Mouse (Mus musculus) embryo, embryonic 10.5 days (tissue): ENCODE results near the gene C2cd5.
"Not testable (repeated sequence)": the region's sequence is repeated elsewhere in the genome, so short reads cannot be mapped to it uniquely, and the experiment has no call there.

Experiments
- DNase-seq: peaks from one replicate; pipeline ENCODE4 v3.0.0-alpha.2; 2015; ENCODE audit warnings: low spot score

The C2cd5 gene

DNA sequence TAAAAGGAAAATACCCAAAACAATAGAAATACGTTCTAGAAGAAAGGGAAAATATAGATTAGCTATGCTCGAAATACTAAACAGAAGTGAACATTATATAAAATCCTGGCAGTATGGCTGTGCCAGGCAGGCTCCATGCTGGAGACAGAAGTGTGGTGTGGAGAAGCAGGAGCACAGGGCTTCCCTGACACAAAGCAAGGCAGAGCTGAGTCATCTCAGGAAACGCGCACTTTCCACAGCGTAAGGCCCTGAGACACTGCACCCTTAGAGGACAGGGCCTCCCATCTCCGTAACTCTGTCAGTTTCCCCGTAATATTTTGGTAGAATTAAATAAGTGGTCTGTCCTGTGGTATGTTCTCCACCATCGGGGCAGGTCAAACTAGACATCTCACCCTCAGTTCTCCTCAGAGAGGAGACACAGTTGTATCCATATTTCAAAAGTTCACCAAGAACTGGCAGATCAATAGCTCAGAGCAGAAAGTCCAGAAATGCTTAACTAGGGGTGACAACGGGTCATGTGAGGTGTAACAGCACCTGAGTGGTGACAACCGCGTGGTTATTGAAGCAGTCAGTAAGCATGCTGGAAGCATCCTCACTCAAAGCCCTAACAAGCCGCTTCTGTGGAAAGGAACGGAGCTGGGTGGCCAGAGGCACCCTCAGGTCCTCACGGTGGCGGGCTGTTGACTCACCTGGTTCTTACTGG is 87.3 kb downstream of the C2cd5 start:
- no peak for DNase-seq

DNA sequence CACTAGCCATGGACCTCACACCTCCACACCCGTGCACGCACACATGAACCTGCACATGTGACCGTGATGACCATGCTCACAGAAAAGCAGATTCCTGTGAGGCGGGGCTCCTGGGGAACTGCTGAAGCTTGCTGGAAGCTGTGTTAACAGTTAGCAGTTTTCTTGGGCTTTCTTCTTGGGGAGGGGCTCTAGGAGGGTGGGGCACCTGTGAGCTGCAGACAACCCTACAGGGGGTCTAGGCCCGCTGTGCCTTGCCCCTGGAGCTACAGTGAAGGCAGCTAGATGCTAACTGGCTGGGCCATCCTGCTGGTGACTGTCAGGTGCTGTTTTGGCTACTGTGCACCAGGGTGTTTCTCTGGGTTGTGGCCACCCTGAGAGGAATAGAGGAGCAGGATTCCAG is 91.1 kb downstream of the C2cd5 start:
- no peak for DNase-seq

DNA sequence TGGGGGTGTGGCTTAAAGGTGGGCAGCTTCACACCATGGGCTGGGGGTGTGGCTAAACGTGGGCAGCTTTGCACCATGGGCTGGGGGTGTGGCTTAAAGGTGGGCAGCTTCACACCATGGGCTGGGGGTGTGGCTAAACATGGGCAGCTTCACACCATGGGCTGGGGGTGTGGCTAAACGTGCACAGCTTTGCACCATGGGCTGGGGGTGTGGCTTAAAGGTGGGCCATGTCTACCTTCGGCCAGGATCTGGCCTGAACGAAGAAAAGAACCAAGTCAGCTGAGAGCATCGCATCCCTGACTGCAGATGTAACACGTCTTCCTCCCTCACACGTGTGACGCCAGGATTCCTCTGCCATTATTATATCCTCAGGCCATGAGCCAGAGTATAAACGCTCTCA is 94.7 kb downstream of the C2cd5 start:
- not testable (repeated sequence) for DNase-seq

DNA sequence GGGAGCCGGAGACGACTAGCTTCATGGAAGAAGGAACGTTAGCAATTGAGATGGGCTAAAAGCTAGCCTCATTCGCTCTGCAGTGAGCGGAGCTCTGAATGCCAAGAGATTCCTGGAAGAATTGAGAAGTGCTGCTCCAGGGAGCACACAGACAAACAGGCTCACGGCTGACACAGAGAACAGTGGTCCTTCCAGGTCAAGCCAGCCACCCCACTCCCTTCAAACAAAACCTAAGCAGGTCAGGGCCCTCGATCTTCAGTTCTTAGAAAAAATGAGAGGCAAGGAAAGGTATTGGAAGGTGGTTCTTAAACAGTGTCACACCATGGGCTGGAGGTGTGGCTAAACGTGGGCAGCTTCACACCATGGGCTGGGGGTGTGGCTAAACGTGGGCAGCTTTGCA is 95.1 kb downstream of the C2cd5 start:
- no peak for DNase-seq

DNA sequence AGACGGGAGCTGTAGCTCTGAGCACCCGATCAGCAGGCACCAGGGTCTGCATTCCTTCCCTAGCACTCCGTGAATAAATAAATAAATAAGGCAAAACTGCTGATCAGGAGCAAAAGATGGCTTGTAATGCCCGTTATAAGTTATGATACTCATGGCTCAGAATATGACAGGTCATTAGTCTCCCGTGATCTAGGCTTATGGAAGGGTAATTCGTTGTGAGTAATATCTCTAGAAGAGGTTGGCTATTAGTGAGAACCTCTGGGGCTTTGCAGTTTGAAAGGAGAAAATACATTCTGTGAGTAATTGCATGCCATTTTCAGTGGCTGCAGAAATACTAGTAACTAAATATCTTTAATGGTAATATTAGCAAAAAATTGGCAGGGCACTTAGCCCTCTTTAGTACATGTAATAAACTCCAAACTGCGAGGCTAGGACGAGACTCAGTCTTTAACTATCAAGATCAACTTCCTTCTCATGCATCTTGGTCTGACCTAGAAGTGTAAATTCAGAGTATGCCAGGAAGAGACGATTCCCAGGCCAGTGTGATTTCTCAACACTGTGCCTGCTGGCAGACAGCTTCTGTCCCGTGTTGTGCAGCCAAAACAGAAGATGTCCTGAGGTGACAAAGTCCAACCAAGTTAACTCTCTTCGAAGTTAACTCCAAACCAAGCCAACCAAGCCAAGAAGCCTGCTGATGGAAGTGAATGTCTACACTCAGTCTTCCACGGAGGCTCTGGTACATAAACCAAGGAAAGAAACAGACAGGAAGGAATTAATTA is 101.5 kb downstream of the C2cd5 start:
- DNase-seq: no peak

DNA sequence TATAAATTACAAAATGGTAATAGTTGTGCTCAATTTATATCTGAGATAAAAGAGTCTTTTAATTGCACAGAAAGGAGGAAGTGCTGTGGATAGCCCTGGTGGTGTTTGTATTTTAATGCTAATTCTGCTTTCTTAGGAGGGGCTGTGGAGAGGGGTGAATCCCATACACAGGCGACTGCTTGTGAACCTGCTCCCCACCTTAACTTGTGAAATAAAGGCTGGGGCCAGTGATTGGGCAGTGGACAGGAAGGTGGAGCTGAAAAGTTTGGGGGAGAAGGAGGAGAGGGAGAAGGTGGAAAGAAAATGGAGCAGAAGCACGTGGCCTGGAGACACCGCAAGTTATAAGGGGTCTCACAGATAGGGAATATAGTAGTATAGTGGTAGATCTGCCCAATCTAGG is 103.1 kb downstream of the C2cd5 start:
- no peak for DNase-seq

DNA sequence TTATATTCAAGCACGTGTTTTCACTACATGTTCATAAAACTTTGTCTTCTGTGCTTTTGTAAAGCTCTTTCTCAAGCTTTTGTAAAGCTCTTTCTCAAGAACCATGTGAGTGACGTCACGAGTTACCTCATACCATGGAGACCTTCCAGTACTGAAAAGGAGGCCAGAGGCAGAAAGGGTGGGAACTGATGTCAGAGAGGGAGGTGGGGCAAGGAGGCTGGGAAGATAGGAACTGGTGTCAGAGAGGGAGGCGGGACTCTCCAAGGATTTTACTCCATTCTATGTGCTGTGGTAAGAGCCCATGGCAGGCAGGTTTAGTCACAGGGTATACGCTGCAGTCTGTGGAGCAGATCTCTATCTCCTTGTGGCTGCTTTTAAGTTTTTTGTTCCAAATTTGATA is 104.4 kb downstream of the C2cd5 start:
- DNase-seq: no peak

DNA sequence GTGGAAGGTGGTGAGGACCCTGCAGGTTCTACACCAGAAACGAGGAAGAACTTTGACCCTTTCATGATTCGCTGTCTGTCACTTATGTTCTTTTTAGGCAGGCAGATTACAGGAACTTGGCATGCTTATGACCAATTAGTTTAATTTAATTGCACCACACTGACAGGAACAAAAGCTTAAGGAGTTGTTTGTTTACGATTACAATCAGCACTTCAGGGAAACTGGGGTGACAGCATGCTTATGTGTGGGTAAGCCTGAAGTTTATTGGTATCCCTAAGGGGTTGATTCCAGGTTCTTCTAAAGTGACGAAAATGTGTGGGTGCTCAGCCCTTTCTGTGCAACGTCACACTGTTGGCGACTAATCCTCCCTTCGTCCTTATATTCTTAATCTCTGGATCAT is 105.1 kb downstream of the C2cd5 start:
- DNase-seq: no peak

DNA sequence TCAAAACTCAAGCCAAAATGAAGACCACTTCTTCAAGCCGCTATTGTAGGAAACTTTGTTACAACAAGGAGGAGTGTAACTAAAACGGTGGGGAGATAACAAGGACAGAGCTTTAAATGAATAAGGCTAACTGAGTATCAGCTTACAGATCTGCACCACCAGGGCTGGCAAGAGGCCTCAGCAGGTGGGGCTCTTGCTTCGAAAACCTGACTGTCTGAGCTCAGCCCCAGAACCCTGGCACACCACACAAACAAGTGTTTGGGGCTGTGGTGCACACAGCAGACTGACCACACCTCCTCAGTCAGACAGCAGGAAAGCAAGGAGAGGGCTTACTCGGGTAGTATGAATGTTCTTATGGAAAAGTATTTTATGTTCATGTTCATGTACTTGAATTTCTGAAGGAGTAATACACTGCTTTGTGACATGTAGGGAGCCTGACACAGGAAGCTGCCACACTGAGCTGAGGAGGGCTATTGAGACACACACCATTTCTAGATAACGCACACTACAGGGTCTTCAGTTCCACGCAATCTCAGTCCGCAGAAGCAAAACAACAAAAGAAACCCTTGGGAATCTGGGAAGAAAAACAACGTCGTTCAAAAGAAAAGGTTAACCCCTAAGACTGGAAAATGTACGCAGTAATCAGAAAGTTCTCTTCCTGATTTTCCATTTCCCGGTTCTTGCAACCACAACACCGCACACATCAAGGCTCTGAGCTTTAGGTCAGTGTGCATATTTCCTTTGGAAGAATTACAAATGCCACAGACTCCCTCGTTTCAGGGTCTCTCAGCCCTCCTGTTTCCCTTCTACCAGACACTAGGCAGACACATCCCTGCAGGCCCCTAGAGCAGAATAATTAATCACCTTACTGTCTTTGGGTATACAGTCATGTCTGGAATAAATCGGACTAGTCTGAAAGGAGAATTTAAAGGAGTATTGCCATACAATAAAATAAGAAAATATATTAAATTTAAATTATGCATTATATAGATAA is 105.9 kb downstream of the C2cd5 start:
- peak; percentile 32 for DNase-seq

DNA sequence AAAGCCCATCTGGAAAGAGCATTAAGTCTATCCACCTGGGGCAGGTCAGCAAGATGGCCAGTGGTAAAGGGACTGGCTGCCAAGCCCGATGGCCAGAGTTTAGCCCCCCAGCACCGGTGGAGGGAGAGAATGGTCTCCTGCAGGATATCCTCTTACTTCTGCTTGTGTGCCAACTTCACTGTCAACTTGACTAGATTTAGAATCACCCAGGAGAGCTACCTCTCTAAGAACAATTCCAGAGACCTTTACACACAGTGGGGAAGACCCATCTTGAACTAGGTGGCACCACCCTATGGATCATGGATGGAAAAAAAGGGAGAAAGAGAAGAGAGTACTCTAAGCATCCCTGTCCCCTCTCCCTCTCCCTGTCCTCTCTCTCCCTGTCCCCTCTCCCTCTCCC is 107.0 kb downstream of the C2cd5 start:
- DNase-seq: no peak

DNA sequence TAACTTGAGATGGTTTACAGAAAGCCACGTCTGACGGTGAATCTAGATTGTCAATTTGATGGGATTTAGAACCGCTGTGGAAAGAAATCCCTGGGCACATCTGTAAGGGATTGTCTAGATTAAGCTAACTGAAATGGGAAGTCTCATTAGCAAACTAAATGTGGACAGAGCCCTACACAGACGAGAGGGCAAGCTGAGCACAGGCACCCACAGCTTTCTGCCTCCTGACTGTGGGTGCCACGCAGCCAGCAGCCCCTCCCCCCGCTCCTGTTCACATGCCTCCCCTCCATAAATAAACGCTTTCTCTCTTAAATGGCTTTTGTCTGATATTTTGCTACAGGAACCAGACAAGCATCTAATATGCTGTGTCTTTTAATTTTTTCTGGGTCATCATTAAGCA is 107.8 kb downstream of the C2cd5 start:
- no peak for DNase-seq

DNA sequence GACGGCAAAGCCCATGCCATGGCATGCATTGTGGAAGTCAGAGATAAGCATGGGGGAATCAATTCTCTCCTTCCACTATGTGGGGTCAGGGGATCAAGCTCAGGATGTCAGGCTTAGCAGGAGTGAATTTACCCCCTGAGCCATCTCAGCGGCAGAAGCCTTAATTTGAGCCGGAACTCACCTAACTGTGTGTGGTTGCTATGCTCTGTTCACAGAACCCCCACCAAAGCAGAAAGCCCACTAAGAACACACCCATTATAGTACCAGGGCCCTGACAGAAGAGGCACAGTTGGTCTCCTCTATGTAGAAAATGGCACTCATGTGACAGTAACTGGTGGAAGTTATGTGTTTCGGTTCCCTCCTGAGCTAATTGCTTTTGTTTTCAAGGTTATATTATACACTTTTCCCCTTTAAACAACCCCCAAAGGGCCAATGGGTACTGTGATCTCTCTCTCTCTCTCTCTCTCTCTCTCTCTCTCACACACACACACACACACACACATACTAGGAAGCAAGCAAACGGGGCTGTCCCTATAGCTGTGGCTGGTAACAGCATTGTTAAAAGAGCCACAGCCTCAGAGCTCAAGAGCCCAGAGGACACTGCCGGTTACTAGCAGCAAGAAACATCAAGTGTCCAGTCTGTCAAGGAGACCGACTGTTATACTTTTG is 108.4 kb downstream of the C2cd5 start:
- no peak for DNase-seq

DNA sequence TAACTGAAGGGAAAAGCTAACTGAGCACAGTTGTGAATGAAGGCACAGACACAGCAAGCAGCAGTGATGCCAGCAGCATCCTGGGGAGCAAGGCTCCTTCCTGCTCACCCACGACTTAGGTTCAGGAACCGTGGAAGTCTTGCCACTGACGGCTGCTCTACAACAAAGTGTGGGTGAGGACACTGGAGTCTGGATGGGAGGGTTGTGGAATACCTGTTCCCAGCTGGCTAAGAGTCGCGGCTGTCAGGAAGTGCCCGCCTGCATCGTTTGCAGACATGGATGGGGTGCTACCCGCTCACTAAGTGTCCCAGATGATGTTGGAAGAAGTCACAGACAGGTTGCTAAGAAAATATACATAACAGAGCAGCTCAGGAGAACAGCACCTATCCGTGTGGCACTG is 109.4 kb downstream of the C2cd5 start:
- DNase-seq: no peak

DNA sequence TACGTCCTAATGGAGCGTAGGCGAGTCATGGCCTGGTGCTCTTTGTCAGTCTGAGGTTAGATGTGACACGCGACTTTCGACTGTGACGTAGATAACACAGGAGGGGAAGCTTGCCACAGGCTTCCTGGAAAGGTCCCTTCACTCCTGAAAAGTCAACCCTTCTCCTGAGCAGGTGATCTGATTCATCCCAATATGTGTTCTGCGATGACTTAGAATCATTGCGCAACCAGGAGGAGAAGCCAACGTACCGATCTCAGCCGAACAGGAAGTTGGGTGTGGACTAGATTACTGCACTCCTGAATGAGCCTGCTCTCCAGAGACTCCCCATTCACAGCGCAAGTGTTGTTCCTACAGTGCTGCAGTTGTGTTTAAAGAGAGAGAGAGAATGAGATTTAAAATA is 110.4 kb downstream of the C2cd5 start:
- DNase-seq: no peak

DNA sequence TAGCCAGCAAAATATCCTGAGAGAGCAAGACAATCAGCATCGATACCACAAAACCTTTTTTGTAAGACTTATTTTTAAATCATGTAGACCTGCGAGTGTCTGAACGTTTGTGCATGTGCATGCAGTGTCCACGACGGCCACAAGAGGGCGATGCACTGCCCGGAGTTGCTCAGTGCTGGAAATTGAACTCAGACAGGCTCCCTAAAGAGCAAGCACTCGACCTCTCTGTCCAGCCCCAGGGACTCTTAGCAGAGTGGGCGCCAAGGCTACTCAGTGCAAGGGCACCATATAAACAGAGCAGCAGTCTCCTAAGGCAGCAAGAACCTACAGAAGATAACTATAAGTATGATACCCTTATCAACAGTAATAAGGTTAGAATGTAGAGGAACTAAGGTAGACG is 111.2 kb downstream of the C2cd5 start:
- DNase-seq: peak; percentile 72

DNA sequence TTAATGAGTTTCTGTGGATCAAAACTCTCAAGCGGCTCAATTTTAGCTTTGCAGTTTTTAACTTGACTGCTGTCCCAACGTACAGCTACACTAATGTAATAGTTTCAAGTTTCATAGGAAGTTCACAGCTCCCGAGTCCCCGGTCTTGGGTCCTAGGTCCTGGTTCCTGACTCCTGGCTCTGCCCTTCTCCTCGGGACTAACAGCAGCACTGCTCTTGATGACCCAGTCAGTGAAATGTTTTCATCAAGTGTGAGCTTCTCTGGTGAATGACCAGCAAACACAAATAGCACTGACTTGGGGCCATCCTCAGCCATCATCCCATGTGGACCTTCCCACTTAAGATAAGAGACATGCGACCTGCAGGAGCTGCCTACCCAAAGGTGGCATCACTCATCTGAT is 111.7 kb downstream of the C2cd5 start:
- DNase-seq: no peak

DNA sequence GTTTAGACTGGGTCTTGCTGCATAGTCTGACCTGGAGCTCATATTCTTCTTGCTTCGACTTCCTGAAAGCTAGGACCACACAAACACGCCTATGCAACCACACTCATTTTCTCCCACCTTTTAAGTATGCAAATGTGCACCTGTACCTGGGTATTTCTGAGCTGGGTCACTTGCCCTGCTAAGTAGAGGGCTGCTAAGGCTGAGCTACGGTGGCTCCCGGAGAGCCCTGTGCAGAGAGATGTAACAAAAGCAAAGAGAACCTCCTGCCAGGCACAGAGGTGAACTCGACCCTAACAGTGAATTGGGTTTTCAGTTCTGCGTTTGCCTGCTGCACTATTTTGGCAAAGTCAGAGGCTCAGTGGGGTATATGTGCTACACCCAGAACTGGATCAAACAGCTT is 112.3 kb downstream of the C2cd5 start:
- DNase-seq: no peak

DNA sequence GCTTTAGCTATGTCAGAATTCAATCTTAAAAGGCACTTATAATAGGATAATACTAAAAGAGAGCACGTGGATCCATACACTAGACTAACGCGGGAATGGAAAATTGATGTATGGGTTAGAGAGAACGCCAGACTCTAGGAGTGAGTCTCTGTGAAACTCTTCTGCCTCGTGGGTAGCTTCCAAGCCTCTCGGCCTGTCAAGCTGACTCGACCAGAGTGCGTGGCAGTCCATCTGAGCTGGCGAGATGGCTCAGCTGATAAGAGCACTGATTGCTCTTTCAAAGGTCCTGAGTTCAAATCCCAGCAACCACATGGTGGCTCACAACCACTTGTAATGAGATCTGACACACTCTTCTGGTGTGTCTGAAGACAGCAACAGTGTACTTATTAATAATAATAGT is 113.2 kb downstream of the C2cd5 start:
- DNase-seq: not testable (repeated sequence)

DNA sequence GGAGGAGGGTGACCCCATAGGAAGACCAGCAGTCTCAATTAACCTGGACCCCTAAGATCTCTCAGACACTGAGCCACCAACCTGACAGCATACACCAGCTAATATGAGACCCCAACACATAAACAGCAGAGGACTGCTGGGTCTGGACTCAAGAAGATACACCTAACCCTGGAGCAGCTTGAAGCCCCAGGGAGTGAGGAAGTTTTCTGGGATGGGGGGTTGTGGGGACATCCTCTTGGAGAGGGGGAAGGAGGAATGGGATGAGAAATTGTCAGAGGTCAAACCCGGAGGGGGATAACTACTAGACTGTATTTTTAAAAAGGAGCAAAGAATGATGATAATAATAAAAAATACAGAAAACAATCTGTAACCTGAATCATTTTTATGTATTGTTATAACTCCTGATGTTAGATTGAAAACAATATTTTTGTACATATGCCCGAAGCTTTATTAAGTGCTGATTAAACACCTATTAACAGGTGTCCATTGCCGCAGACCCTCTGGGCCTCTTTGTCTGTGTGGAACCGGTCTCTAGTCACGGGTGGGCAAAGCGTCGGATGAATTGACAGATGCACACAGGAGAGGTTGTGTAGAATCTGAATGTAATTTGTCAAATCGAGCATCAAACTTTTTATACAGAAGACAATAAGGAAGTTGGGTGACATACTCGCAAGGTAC is 114.2 kb downstream of the C2cd5 start:
- not testable (repeated sequence) for DNase-seq

DNA sequence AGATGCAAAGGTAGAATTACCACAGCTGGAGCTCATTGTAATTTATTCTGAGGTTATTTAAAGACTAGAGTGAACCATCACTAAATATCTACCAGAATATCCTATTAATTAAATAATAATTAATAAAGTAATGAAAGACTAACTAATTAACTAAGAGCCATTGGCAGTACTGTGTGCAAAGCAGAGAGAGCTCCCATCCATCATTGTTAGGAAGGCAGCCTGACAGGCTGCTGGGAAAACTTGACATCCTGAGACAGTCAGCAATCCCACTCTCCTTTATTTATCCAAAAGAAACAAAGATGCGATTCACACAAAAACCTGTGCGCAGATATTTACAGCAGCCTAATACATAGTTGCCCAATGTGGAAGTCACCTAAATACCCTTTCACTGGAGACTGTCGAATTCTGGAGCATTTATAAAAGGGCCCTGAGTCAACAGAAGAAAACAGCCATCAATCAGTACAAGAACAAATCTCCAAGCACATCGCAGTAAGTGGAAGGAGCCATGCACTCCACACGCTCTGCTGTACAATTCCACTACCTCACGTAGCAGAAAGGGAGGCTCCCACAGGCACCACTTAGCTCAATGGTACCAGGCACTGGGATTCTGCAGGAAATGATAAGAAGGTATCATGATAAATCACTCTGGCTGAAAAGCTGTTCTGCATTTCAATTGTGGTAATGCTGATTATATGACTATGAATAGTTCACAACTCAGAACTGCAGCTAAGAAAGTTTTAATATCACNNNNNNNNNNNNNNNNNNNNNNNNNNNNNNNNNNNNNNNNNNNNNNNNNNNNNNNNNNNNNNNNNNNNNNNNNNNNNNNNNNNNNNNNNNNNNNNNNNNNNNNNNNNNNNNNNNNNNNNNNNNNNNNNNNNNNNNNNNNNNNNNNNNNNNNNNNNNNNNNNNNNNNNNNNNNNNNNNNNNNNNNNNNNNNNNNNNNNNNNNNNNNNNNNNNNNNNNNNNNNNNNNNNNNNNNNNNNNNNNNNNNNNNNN is 120.0 kb downstream of the C2cd5 start:
- DNase-seq: peak; percentile 50
